Mouse (Mus musculus) adrenal gland, adult (tissue): ENCODE data around the gene Cap2.

Experiments used
- DNase-seq, 2 experiments: peaks; one replicate each; pipeline ENCODE4 v3.0.0; 2022 to 2023; ENCODE audit warnings: low spot score in 1 of 2; ENCODE audit not compliant: inconsistent age in 2 of 2

Gene Cap2

GRCm38 (mm10) chr13:46683370-46683769 is 181.7 kb downstream of the Cap2 start:
- no peak for DNase-seq

GRCm38 (mm10) chr13:46690559-46691241 is 189.1 kb downstream of the Cap2 start:
- DNase-seq: no peak

- no peak for DNase-seq
Observed at GRCm38 (mm10) chr13:46695296-46695908, 193.8 kb downstream of the Cap2 start.

- no peak for DNase-seq
Observed at GRCm38 (mm10) chr13:46695932-46696331, 194.3 kb downstream of the Cap2 start.

DNA sequence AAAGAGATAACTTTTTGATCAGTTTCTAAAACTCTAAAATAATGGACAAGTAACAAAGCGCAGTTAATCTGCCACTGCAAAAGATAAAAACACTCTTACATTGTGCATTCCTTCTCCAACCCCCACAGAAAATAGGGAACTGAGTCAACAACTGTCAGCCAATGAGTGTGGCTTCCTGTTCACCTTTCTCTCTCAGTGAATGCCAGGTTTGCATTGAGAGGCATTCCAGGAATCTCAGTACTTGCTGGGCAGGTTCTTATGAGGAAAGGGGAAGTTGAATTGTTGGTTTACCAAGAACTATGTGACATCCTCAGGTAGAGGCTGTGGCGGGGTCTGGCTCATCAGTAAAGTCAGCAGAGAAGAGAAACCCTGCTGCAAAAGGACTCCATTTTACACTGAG is 195.1 kb downstream of the Cap2 start:
- no peak for DNase-seq

GRCm38 (mm10) chr13:46699372-46699771 is 197.7 kb downstream of the Cap2 start:
- no peak for DNase-seq
